Mouse (Mus musculus) midbrain, embryonic 11.5 days (tissue): ENCODE measurements around the gene Gtsf2. TPM values are rescaled to one million over a fixed set of nuclear protein-coding genes. Genes with fewer than 3 reads are reported as not detected.
"Not testable (repeated sequence)": the region's sequence is repeated elsewhere in the genome, so short reads cannot be mapped to it uniquely, and the experiment has no call there.

ENCODE experiments used
- ATAC-seq: fragments of 200-750 bp; cut with Nextera tagmentation; 2 replicates; pipeline ENCODE4 v1.8.0; 2017; ENCODE audit warnings: moderate TSS enrichment, moderate library complexity; ENCODE audit not compliant: low FRiP score
- DNase-seq: peaks from one replicate; pipeline ENCODE4 v3.0.0; 2015; ENCODE audit warnings: low spot score; ENCODE audit errors: missing footprints
- H3K27ac ChIP-seq: fragments of 300-500 bp; sonication (generic); 2 replicates; pipeline ENCODE4 v1.5.1; 2014; ENCODE audit warnings: low read depth, low read length
- H3K27me3 ChIP-seq: fragments of 300-500 bp; sonication (generic); 2 replicates; pipeline ENCODE4 v1.6.1; 2014; ENCODE audit warnings: mild to moderate bottlenecking, low read length, moderate library complexity, mixed read lengths; ENCODE audit not compliant: control insufficient read depth, insufficient read depth
- H3K36me3 ChIP-seq: fragments of 300-500 bp; sonication (generic); 2 replicates; pipeline ENCODE4 v1.6.1; 2014; ENCODE audit warnings: mild to moderate bottlenecking, low read length, moderate library complexity, mixed read lengths; ENCODE audit not compliant: control insufficient read depth, insufficient read depth
- H3K4me1 ChIP-seq: fragments of 300-500 bp; sonication (generic); 2 replicates; pipeline ENCODE4 v1.6.1; 2014; ENCODE audit warnings: low read length; ENCODE audit not compliant: control insufficient read depth, insufficient read depth
- H3K4me2 ChIP-seq: fragments of 300-500 bp; sonication (generic); 2 replicates; pipeline ENCODE4 v1.6.1; 2014; ENCODE audit warnings: mild to moderate bottlenecking, moderate library complexity
- H3K4me3 ChIP-seq: fragments of 300-500 bp; sonication (generic); 2 replicates; pipeline ENCODE4 v1.5.1; 2014; ENCODE audit warnings: low read depth, low read length
- H3K9ac ChIP-seq: fragments of 300-500 bp; sonication (generic); 2 replicates; pipeline ENCODE4 v1.6.1; 2014; ENCODE audit warnings: low read length
- H3K9me3 ChIP-seq: fragments of 300-500 bp; sonication (generic); 2 replicates; pipeline ENCODE4 v1.6.1; 2016; ENCODE audit warnings: low read length; ENCODE audit not compliant: control insufficient read depth
- WGBS: fragments of 180-500 bp; shearing (Covaris S2); extraction: QIAGEN DNeasy Blood & Tissue Kit; methylation state at CpG from one replicate; pipeline ENCODE4 v1.1.7; 2014; 5-methylcytosine and 5-hydroxymethylcytosine counted together
- polyA plus RNA-seq: library from polyadenylated mRNA; unstranded; fragments of >200 nt; fragmentation: Nextera tagmentation; extraction: Ambion mirVana; gene quantifications from 2 replicates; pipeline ENCODE4 v1.2.1, GENCODE M21; 2014

Gene Gtsf2
- polyA plus RNA-seq, 1 experiment from 2014 or later, result not detected

- Histone ChIP-seq H3K27ac (no peak overlapping the region), H3K9ac (no peak overlapping the region), H3K4me2 (no peak overlapping the region), H3K4me1 (no peaks in the 10 kb centered on the region), H3K36me3 (no peaks in the 10 kb centered on the region), H3K9me3 (no peaks in the 10 kb centered on the region), H3K27me3 (no peaks in the 10 kb centered on the region), H3K4me3 (no peak overlapping the region)
- no peak for ATAC-seq
- DNase-seq, result no peak
- 92% methylated on average over 5 of the region's 5 CpGs for WGBS
These were observed 25.5 kb upstream of the Gtsf2 start for GRCm38 (mm10) chr15:103473769-103474168.

GRCm38 (mm10) chr15:103473182-103473581 is 24.9 kb upstream of the Gtsf2 start:
- no peak overlapping the region for H3K9ac ChIP-seq
- H3K4me3 ChIP-seq, result no peak overlapping the region
- DNase-seq (no peak), ATAC-seq (no peak)
- no peak overlapping the region for H3K27ac ChIP-seq
- H3K4me1 ChIP-seq, result no peaks in the 10 kb centered on the region
- no peaks in the 10 kb centered on the region for H3K36me3 ChIP-seq
- 88% methylated on average over 7 of the region's 7 CpGs for WGBS
- no peak overlapping the region for H3K4me2 ChIP-seq
- H3K27me3 ChIP-seq, result no peaks in the 10 kb centered on the region
- H3K9me3 ChIP-seq, result no peaks in the 10 kb centered on the region

- H3K4me3 ChIP-seq, result no peak overlapping the region
- H3K4me1 ChIP-seq, result no peaks in the 10 kb centered on the region
- H3K4me2 ChIP-seq, result no peak overlapping the region
- WGBS, result 82% methylated on average over 3 of the region's 3 CpGs
- H3K9me3 ChIP-seq, result no peaks in the 10 kb centered on the region
- no peak overlapping the region for H3K27ac ChIP-seq
- no peaks in the 10 kb centered on the region for H3K27me3 ChIP-seq
- DNase-seq, result no peak
- no peaks in the 10 kb centered on the region for H3K36me3 ChIP-seq
- no peak for ATAC-seq
- no peak overlapping the region for H3K9ac ChIP-seq
These were observed 24.0 kb upstream of the Gtsf2 start for GRCm38 (mm10) chr15:103472265-103472664.

GRCm38 (mm10) chr15:103471488-103472194 is 23.4 kb upstream of the Gtsf2 start:
- ATAC-seq (no peak), DNase-seq (no peak)
- no peaks in the 10 kb centered on the region for H3K4me1 ChIP-seq
- H3K4me2 ChIP-seq, result no peak overlapping the region
- no peak overlapping the region for H3K4me3 ChIP-seq
- no peaks in the 10 kb centered on the region for H3K27me3 ChIP-seq
- H3K27ac ChIP-seq, result no peak overlapping the region
- H3K36me3 ChIP-seq, result no peaks in the 10 kb centered on the region
- no peak overlapping the region for H3K9ac ChIP-seq
- 89% methylated on average over 7 of the region's 7 CpGs for WGBS
- H3K9me3 ChIP-seq, result no peaks in the 10 kb centered on the region

- no peaks in the 10 kb centered on the region for H3K9me3 ChIP-seq
- ATAC-seq (no peak), DNase-seq (no peak)
- H3K9ac ChIP-seq, result no peak overlapping the region
- H3K27me3 ChIP-seq, result no peaks in the 10 kb centered on the region
- no peaks in the 10 kb centered on the region for H3K36me3 ChIP-seq
- WGBS, result 77% methylated on average over 7 of the region's 7 CpGs
- H3K27ac ChIP-seq, result no peak overlapping the region
- H3K4me2 ChIP-seq, result no peak overlapping the region
- no peak overlapping the region for H3K4me3 ChIP-seq
- H3K4me1 ChIP-seq, result no peaks in the 10 kb centered on the region
These were observed 14.4 kb upstream of the Gtsf2 start for GRCm38 (mm10) chr15:103462539-103463261.

GRCm38 (mm10) chr15:103454449-103454848 is 6.2 kb upstream of the Gtsf2 start:
- Histone ChIP-seq H3K9me3 (no peaks in the 10 kb centered on the region), H3K4me2 (no peak overlapping the region), H3K9ac (no peak overlapping the region), H3K27me3 (no peaks in the 10 kb centered on the region), H3K4me1 (no peaks in the 10 kb centered on the region), H3K4me3 (no peak overlapping the region), H3K27ac (no peak overlapping the region), H3K36me3 (no peaks in the 10 kb centered on the region)
- WGBS, result 91% methylated on average over 6 of the region's 6 CpGs
- no peak for DNase-seq
- ATAC-seq, result no peak

GRCm38 (mm10) chr15:103453551-103454218 is 5.4 kb upstream of the Gtsf2 start, which contains the start of gene Nckap1l:
Nckap1l (plus strand) TSS chr15:103453794.
- no peak for DNase-seq
- Histone ChIP-seq H3K4me3 (no peak within 1 kb of the TSS), H3K9ac (no peak within 1 kb of the TSS), H3K36me3 (no peaks in the 10 kb centered on the region), H3K27ac (no peak within 1 kb of the TSS), H3K9me3 (no peaks in the 10 kb centered on the region), H3K4me1 (no peaks in the 10 kb centered on the region), H3K27me3 (no peaks in the 10 kb centered on the region), H3K4me2 (no peak within 1 kb of the TSS)
- ATAC-seq, result no peak
- 92% methylated on average over 13 of the region's 13 CpGs for WGBS

- 87% methylated on average over 4 of the region's 4 CpGs for WGBS
- not testable (repeated sequence) for H3K4me1 ChIP-seq, H3K4me2 ChIP-seq, H3K9me3 ChIP-seq, ATAC-seq, H3K9ac ChIP-seq, H3K36me3 ChIP-seq, H3K4me3 ChIP-seq, DNase-seq, H3K27me3 ChIP-seq, H3K27ac ChIP-seq
These were observed 2.3 kb downstream of the Gtsf2 start for GRCm38 (mm10) chr15:103445966-103446365.

GRCm38 (mm10) chr15:103430241-103430640 is 18.0 kb downstream of the Gtsf2 start, which contains the start of gene Gtsf1:
Gtsf1 (minus strand) TSS chr15:103430470.
- Histone ChIP-seq H3K4me2 (no peak within 1 kb of the TSS), H3K36me3 (no peaks in the 10 kb centered on the region), H3K27me3 (no peaks in the 10 kb centered on the region), H3K27ac (no peak within 1 kb of the TSS), H3K9me3 (no peaks in the 10 kb centered on the region), H3K4me3 (no peak within 1 kb of the TSS), H3K9ac (no peak within 1 kb of the TSS), H3K4me1 (no peaks in the 10 kb centered on the region)
- DNase-seq (no peak), ATAC-seq (no peak)
- 89% methylated on average over 13 of the region's 16 CpGs for WGBS
